Mouse (Mus musculus) neural tube, embryonic 15.5 days (tissue): ENCODE data around the gene Zfp931. TPM values are rescaled to one million over a fixed set of nuclear protein-coding genes. Genes with fewer than 3 reads are reported as not detected.

Experiments
- polyA plus RNA-seq: library from polyadenylated mRNA; unstranded; fragments of >200 nt; fragmentation: Nextera tagmentation; extraction: Ambion mirVana; gene quantifications from 2 replicates; pipeline ENCODE4 v1.2.1, GENCODE M21; 2015

The Zfp931 gene
- polyA plus RNA-seq, 1 experiment from 2014 or later = 18.4 TPM

Other genes starting within 250 kb of the Zfp931 start
- 35.9 and 40.2 TPM in 2 replicates for gene Gm14325, start 238.1 kb downstream of the Zfp931 start, polyA plus RNA-seq
- gene Gm14327, start 181.4 kb downstream of the Zfp931 start, polyA plus RNA-seq = 1.0 and 2.7 TPM in 2 replicates
- 0.60 TPM in 1 of 2 replicates, not detected in the other for gene Zfp972, start 152.9 kb downstream of the Zfp931 start, polyA plus RNA-seq
- gene Gm14326, start 121.2 kb downstream of the Zfp931 start, polyA plus RNA-seq = 14.0 and 14.1 TPM in 2 replicates
- gene Zfp971, start 55.2 kb downstream of the Zfp931 start, polyA plus RNA-seq = 11.4 and 11.7 TPM in 2 replicates
- 47.1 and 57.2 TPM in 2 replicates for gene Phactr3, start 40.5 kb upstream of the Zfp931 start, polyA plus RNA-seq